Mouse (Mus musculus) kidney, adult 2 months (tissue): ENCODE measurements at regions not wholly inside any gene's neighbourhood (a gene's known extent, or its start where the extent isn't known, plus 50 kb on each side); places are given as distances from the start of the nearest gene placed in this dataset.

ENCODE experiments used
- CTCF ChIP-seq: fragments of 200-500 bp; conservative IDR thresholded peaks from 2 replicates; pipeline ENCODE4 v1.5.1; 2011; ENCODE audit warnings: low read depth, mild to moderate bottlenecking, control low read depth, low read length, moderate library complexity, mixed read lengths; ENCODE audit not compliant: insufficient read depth, insufficient read length
- POLR2A ChIP-seq: fragments of 200-500 bp; IDR thresholded peaks from one replicate; pipeline ENCODE4 v1.6.1; 2011; ENCODE audit warnings: low read depth, low read length, control low read depth

DNA sequence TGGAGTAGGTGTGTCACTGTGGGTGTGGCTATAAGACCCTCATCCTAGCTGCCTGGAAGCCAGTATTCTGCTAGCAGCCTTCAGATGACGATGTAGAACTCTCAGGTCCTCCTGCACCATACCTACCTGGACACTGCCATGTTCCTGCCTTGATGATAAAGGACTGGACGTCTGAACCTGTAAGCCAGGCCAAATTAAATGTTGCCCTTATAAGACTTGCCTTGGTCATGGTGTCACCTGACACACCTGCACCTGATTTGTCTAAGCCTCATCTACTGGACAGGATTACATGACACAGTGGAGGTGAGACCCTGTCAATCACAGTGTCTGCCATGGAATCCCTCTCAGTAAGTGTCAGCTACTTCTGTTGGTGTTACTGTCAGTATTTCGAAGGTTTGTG, 92.5 kb upstream of the Pgrmc2 start:
- TF ChIP-seq CTCF (no peak), POLR2A (no peak)
